Mouse (Mus musculus): ENCODE results near the gene Vat1l. TPM values are rescaled to one million over a fixed set of nuclear protein-coding genes. Genes with fewer than 3 reads are reported as not detected.

Gene Vat1l
- polyA plus RNA-seq, 1 experiment from 2014 or later, result 0.33 TPM

DNA sequence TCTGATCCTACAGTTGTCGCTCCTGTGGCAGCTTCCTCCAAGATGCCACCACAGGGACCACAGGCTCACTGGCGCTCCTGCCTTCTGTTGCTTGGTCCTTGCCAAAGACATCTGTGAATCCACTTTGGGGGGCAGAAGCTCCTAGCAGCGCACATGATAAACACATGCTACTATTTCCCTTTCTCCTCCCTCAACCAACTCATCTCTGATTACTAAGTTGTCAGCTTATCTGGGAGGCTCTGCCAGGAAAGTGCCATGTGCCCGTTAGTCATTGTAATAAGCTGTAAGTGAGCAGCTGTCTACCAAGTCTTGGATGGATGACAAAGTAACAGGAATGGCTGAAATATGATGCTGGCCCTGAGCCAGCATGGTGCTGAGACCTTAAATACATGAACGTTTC lies 100.9 kb downstream of the Vat1l start:
- 0 out of 2 replicates have a peak, but pooled peaks cover 4% of the 10 kb centered on the region for H3K9me3 ChIP-seq (replicated peaks)
- H3K27ac ChIP-seq, result no peak overlapping the region
- H3K4me3 ChIP-seq, result no peak overlapping the region
- ATAC-seq, result no peak
- 57% methylated on average over 5 of the region's 5 CpGs for WGBS (ENCODE audit: insufficient replicate concordance)
- no peaks in the 10 kb centered on the region for H3K27me3 ChIP-seq (replicated peaks)
- H3K36me3 ChIP-seq, result no peaks in the 10 kb centered on the region
- H3K4me1 ChIP-seq, result no peaks in the 10 kb centered on the region
- H3K9ac ChIP-seq, result no peak overlapping the region
- no peak overlapping the region for H3K4me2 ChIP-seq

DNA sequence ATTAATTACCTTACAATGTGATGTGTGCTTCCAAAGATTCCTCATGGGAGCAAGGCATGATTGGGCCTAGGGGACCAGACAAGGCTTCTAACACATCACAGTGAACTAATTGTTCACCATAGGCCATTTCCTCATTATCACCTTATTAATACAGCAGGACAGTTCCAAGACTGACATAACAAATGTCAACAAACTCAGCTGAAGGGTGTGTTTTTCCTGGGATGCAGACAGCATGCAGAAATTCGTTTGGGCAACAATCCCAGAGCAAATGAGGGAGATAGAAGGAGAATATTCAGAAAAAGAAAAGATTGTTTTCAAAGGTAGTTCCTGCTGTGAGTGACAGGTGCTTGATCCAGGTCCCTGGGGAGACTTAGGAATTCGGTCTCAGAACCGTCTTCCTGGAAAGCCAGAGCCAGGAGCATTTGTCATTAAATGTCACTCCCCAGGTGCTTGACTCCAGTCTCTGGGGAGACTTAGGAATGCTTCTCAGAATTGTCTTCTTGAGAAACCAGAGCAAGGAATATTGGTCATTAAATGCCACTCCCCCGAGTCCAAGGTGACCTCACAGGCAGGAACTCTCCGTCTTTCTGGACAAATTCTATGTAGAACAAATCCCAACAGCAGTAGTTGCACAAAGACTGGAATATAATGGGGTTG lies 109.4 kb downstream of the Vat1l start:
- Histone ChIP-seq H3K27me3 (replicated peaks) (no peaks in the 10 kb centered on the region), H3K9ac (no peak overlapping the region), H3K36me3 (no peaks in the 10 kb centered on the region), H3K9me3 (replicated peaks) (peaks cover 5% of the 10 kb centered on the region; the same call in 1 of the 2 replicates), H3K27ac (no peak overlapping the region), H3K4me3 (no peak overlapping the region), H3K4me2 (no peak overlapping the region), H3K4me1 (no peaks in the 10 kb centered on the region)
- no peak for ATAC-seq
- WGBS (ENCODE audit: insufficient replicate concordance), result 30% methylated on average over 5 of the region's 5 CpGs

DNA sequence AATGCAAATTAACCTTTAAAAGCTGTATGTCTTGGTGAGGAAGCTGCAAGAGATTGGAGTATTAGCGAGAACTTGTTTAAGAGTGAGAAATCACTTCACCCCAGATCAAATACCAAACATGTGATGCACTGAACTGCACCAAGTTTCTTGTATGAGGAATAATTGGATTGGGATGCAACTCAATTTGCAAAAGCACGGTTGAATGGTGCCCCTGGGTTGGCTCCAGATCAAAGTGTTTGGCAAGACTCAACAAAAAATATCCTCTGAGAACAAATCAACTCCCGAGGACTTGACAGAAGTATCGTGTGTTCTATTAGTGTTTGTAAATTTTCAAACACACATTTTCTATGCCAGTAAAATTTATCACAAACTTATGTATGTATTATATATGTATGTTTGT lies 112.7 kb downstream of the Vat1l start:
- WGBS (ENCODE audit: insufficient replicate concordance), result 68% methylated on average over 4 of the region's 4 CpGs
- Histone ChIP-seq H3K4me2 (no peak overlapping the region), H3K9me3 (replicated peaks) (no peaks in the 10 kb centered on the region; the same call in 1 of the 2 replicates), H3K9ac (no peak overlapping the region), H3K27me3 (replicated peaks) (no peaks in the 10 kb centered on the region), H3K36me3 (no peaks in the 10 kb centered on the region), H3K4me3 (no peak overlapping the region), H3K4me1 (no peaks in the 10 kb centered on the region), H3K27ac (no peak overlapping the region)
- ATAC-seq, result no peak

DNA sequence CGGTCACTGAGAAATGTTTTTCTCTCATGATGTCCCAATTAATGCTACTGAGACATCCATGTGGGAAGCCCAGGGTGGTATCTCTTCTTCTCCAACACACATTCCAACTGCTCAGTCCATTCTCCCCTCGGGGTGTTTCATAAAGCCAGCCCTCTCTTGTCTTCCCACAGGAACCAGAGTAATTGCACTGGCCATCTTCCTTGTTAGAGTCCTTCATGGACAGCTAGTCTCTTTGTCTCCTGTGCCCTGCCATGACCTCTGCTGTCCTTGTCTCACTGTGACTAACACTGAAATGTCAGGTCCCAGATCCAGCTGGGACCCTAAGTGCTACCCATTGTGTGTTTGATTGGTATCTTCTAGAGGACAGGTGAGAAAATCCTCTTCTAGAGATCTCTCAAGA lies 116.7 kb downstream of the Vat1l start:
- H3K4me3 ChIP-seq, result no peak overlapping the region
- H3K27ac ChIP-seq, result no peak overlapping the region
- no peak overlapping the region for H3K4me2 ChIP-seq
- H3K9me3 ChIP-seq (replicated peaks), result no peaks in the 10 kb centered on the region; the same call in 1 of the 2 replicates
- 53% methylated on average over 2 of the region's 2 CpGs for WGBS (ENCODE audit: insufficient replicate concordance)
- no peaks in the 10 kb centered on the region for H3K27me3 ChIP-seq (replicated peaks)
- H3K9ac ChIP-seq, result no peak overlapping the region
- no peaks in the 10 kb centered on the region for H3K4me1 ChIP-seq
- no peaks in the 10 kb centered on the region for H3K36me3 ChIP-seq
- no peak for ATAC-seq

DNA sequence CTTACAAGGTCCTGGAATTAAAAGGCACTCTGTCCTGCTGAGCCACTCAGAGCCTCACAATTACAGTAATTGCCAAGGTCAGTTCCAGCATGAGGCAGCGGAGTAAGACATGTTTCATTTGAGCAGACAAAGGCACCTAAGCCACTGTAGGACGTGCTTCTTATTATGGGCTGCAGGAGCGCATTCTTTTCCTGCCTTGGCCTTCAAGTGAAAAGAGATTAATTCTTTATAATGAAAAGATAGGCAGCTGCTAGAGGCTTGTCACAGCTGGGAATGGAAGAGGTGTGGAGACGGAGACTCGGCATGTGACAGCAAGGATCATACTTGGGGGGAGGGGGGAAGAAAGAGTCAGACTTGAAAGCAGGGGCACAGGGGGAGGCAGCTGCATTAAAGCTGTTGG lies 126.5 kb downstream of the Vat1l start:
- ATAC-seq, result no peak
- 61% methylated on average over 5 of the region's 5 CpGs for WGBS (ENCODE audit: insufficient replicate concordance)
- no peak overlapping the region for H3K9ac ChIP-seq
- H3K27me3 ChIP-seq (replicated peaks), result no peaks in the 10 kb centered on the region
- no peaks in the 10 kb centered on the region for H3K36me3 ChIP-seq
- peaks cover 18% of the 10 kb centered on the region; the same call in 1 of the 2 replicates for H3K9me3 ChIP-seq (replicated peaks)
- H3K27ac ChIP-seq, result no peak overlapping the region
- no peak overlapping the region for H3K4me2 ChIP-seq
- no peaks in the 10 kb centered on the region for H3K4me1 ChIP-seq
- no peak overlapping the region for H3K4me3 ChIP-seq

DNA sequence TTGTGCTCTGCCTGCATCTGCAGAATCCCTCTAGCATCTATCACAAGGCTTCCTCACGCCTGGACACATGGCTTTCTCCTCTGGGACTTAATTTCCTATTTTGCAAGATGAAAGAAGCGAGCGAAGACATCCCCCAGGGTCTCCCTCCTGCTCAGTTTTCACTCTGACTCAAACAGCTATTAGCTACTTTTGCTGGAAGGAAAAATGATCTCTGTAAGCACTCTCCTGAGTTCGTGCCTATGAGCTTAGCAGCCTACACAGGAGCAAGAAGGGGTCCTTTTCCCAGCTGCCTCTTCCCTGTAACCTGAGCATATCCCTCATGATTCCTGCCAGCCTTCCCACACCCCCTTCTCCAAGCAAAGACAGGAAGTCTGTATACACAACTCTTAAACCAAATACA lies 127.5 kb downstream of the Vat1l start:
- WGBS (ENCODE audit: insufficient replicate concordance), result 49% methylated on average over 4 of the region's 4 CpGs
- ATAC-seq, result no peak
- H3K9ac ChIP-seq, result no peak overlapping the region

DNA sequence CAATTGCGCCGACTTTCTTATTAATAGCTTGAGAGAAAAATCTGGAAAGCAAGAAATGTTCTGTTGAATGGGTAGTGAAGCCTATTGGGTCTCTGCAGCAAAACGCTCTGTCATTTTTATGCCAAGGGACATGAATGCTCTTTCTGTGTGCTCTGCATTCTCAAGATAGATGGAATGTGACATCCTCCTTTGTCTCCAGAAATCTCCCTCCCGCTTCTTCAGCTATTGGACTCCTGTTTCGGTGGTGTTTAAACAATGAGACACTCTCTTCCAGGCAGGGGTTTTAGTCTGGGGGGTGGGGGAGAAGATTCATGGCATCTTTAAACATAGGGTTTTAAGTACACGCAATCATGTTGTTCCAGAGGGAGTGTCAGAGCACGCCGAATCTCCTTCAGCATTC lies 130.3 kb downstream of the Vat1l start:
- 75% methylated on average over 8 of the region's 8 CpGs for WGBS (ENCODE audit: insufficient replicate concordance)
- no peak overlapping the region for H3K4me3 ChIP-seq
- no peak overlapping the region for H3K27ac ChIP-seq
- no peaks in the 10 kb centered on the region for H3K27me3 ChIP-seq (replicated peaks)
- H3K9ac ChIP-seq, result no peak overlapping the region
- no peaks in the 10 kb centered on the region for H3K4me1 ChIP-seq
- H3K4me2 ChIP-seq, result no peak overlapping the region
- ATAC-seq, result no peak
- H3K9me3 ChIP-seq (replicated peaks), result peaks cover 4% of the 10 kb centered on the region; the same call in 1 of the 2 replicates
- H3K36me3 ChIP-seq, result no peaks in the 10 kb centered on the region

More for the DNA sequence above, 127.5 kb downstream of the Vat1l start:
- no peaks in the 10 kb centered on the region for H3K27me3 ChIP-seq (replicated peaks)
- H3K36me3 ChIP-seq, result no peaks in the 10 kb centered on the region
- H3K4me3 ChIP-seq, result no peak overlapping the region
- peaks cover 18% of the 10 kb centered on the region; the same call in 1 of the 2 replicates for H3K9me3 ChIP-seq (replicated peaks)
- H3K4me2 ChIP-seq, result no peak overlapping the region
- H3K4me1 ChIP-seq, result no peaks in the 10 kb centered on the region
- no peak overlapping the region for H3K27ac ChIP-seq

DNA sequence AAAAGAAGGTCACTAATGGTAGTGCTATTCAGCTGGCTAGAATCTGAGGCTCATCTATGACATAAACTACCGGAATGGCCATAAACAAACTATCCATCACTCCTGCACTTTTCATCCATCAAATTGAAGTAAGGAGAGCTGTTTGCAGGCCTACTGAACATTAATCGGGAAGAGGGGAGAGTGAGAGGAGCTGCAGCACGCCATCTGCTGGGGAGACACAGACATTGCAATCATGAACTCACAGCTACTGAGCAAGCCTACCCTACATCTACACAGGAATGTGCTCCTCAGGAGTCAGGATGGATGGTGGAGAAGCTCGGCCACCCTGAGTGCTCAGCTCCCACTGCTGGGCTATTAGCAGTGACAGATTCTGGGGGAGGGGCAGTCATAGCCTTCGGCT lies 136.9 kb downstream of the Vat1l start:
- no peak overlapping the region for H3K4me3 ChIP-seq
- ATAC-seq, result no peak

DNA sequence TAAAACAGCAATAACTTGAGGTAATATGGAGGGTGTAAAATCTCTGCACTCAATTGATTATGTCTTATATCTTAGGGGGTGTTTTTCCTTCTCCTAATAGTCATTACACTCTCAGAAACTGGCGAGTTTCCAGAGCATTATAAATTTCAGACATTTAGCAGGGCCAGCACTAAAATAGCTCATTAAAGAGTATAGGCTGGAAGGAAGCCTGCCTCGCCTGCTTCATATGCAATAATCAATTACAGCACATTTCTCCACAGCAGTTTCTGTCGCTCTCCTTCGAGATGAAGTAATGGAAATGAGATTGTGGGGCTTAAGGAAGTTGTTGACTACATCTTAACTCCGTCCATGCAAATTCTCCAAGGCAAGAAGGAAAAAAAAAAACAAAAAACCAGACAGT lies 139.4 kb downstream of the Vat1l start:
- Histone ChIP-seq H3K27ac (no peak overlapping the region), H3K27me3 (replicated peaks) (no peaks in the 10 kb centered on the region), H3K4me2 (no peak overlapping the region), H3K36me3 (no peaks in the 10 kb centered on the region), H3K9ac (no peak overlapping the region), H3K4me1 (no peaks in the 10 kb centered on the region), H3K4me3 (no peak overlapping the region), H3K9me3 (replicated peaks) (peaks cover 4% of the 10 kb centered on the region; the same call in 1 of the 2 replicates)
- no peak for ATAC-seq
- 48% methylated on average over 5 of the region's 5 CpGs for WGBS (ENCODE audit: insufficient replicate concordance)

More for the DNA sequence above, 136.9 kb downstream of the Vat1l start:
- Histone ChIP-seq H3K27ac (no peak overlapping the region), H3K36me3 (no peaks in the 10 kb centered on the region), H3K9me3 (replicated peaks) (peaks cover 4% of the 10 kb centered on the region; the same call in 1 of the 2 replicates), H3K9ac (no peak overlapping the region), H3K4me2 (no peak overlapping the region), H3K4me1 (no peaks in the 10 kb centered on the region), H3K27me3 (replicated peaks) (no peaks in the 10 kb centered on the region)
- 48% methylated on average over 5 of the region's 5 CpGs for WGBS (ENCODE audit: insufficient replicate concordance)

DNA sequence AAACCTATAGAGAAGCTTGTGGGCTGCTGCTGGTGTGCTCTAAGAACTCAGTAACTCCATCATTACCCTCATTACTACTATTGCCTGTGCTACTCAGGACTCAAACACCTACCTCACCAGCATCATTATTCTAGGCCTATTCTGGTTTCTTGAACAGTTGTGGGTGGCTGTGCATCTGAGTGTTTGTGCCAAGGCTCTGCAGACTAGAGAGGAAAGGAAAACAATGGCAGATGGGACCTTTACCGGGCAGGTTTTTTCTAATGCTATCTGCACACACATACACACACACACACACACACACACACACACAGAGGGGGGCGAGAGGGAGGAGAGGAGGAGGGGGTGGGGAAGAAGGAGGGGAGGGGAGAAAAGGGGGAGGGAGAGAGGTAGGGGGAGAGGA lies 140.6 kb downstream of the Vat1l start:
- Histone ChIP-seq H3K27ac (no peak overlapping the region), H3K36me3 (no peaks in the 10 kb centered on the region), H3K4me1 (no peaks in the 10 kb centered on the region), H3K4me3 (no peak overlapping the region), H3K27me3 (replicated peaks) (no peaks in the 10 kb centered on the region), H3K4me2 (no peak overlapping the region), H3K9me3 (replicated peaks) (peaks cover 4% of the 10 kb centered on the region; the same call in 1 of the 2 replicates), H3K9ac (no peak overlapping the region)
- 58% methylated on average over 1 of the region's 2 CpGs for WGBS (ENCODE audit: insufficient replicate concordance)
- ATAC-seq, result no peak

DNA sequence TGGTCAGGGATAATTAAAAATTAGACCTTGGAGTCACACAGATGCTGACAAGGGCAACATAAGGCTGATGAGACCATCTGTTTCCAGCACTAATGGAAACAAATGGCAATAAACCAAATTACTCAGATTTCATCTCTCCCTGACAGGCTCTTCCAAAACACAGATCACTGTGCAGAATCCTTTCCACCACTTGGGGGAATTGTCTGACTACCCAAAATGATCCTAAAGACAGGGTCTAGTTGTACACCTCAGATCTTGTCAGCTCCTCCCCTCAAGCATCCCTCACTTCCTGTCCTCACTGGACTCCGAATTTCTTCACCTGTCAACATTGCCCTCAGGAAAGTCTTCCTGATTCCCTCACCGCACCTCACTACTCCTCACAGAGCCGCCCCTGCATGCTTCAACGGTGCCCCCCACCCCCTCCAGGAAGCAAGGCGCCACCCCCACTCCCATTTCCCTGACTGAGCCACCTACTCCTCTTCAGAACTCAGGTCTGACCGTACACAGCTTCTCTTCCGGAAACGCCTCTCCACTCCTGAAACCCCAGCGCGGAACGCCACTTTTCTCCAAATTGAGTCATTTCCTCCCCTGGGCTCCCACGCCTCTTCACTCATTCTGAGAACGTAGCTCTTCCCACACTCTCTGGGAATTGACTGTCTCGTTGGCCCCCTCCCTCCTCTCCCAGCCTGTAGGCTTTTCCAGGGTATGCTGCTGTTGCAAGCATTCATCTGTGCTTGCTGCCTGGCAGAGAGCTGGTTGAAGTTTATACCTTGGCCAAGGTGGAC lies 146.4 kb downstream of the Vat1l start:
- H3K4me1 ChIP-seq, result no peaks in the 10 kb centered on the region
- ATAC-seq, result no peak
- no peak overlapping the region for H3K27ac ChIP-seq
- H3K9me3 ChIP-seq (replicated peaks), result no peaks in the 10 kb centered on the region
- H3K9ac ChIP-seq, result no peak overlapping the region
- H3K4me3 ChIP-seq, result no peak overlapping the region
- peak overlapping the region; percentile 29 for H3K4me2 ChIP-seq
- no peaks in the 10 kb centered on the region for H3K36me3 ChIP-seq
- no peaks in the 10 kb centered on the region for H3K27me3 ChIP-seq (replicated peaks)
- 43% methylated on average over 14 of the region's 14 CpGs for WGBS (ENCODE audit: insufficient replicate concordance)

DNA sequence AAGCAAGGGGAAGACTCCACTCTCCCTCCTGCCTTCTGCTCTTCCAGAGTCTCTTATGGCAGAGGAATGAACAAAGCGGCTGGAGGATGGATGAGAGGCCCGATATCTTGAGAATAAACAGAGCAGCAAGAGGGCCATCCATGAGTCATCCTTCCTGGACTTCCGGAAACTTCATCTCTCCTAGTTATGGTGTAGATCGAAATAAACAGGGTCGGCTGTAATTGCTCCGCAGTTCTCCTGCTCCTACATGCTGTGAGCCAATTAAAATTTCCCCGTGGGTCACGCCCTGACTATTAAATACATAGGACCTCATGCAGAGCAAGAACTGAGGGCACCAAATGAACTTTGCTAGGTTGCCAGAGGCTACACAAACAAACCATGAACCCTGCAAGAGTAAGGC lies 155.1 kb downstream of the Vat1l start:
- H3K4me3 ChIP-seq, result no peak overlapping the region
- H3K4me2 ChIP-seq, result no peak overlapping the region
- H3K9ac ChIP-seq, result no peak overlapping the region
- no peaks in the 10 kb centered on the region for H3K27me3 ChIP-seq (replicated peaks)
- no peaks in the 10 kb centered on the region for H3K36me3 ChIP-seq
- H3K27ac ChIP-seq, result no peak overlapping the region
- WGBS (ENCODE audit: insufficient replicate concordance), result 73% methylated on average over 8 of the region's 8 CpGs
- ATAC-seq, result no peak
- H3K9me3 ChIP-seq (replicated peaks), result no peaks in the 10 kb centered on the region
- no peaks in the 10 kb centered on the region for H3K4me1 ChIP-seq

Measured in liver, embryonic 12.5 days (tissue).